Mouse (Mus musculus) embryonic facial prominence, embryonic 14.5 days (tissue): Measurements from ENCODE around the gene Lpin1. TPM values are rescaled to one million over a fixed set of nuclear protein-coding genes. Genes with fewer than 3 reads are reported as not detected.
A peak's percentile ranks its signal among the peaks of the same experiment; 100 is the strongest.

ENCODE experiments used
- ATAC-seq: fragments of 200-750 bp; cut with Nextera tagmentation; 2 replicates; pipeline ENCODE4 v1.8.0; 2017; ENCODE audit warnings: low read depth, moderate number of reproducible peaks, moderate TSS enrichment
- DNase-seq: peaks from one replicate; pipeline ENCODE4 v3.0.0-alpha.2; 2015; ENCODE audit warnings: low spot score
- H3K27ac ChIP-seq: fragments of 300-500 bp; sonication (generic); replicated peaks from 2 replicates; pipeline ENCODE4 v1.5.1; 2014; ENCODE audit warnings: low read depth, mild to moderate bottlenecking, low read length, moderate library complexity
- H3K27me3 ChIP-seq: fragments of 300-500 bp; sonication (generic); replicated peaks from 2 replicates; pipeline ENCODE4 v1.6.1; 2014; ENCODE audit warnings: low read length; ENCODE audit not compliant: control insufficient read depth, insufficient read depth
- H3K36me3 ChIP-seq: fragments of 300-500 bp; sonication (generic); 2 replicates; pipeline ENCODE4 v1.6.1; 2014; ENCODE audit warnings: low read length, mixed read lengths; ENCODE audit not compliant: control insufficient read depth, insufficient read depth
- H3K4me1 ChIP-seq: fragments of 300-500 bp; sonication (generic); 2 replicates; pipeline ENCODE4 v1.6.1; 2014; ENCODE audit warnings: antibody characterized with exemption, low read length; ENCODE audit not compliant: control insufficient read depth, insufficient read depth
- H3K4me2 ChIP-seq: fragments of 300-500 bp; sonication (generic); 2 replicates; pipeline ENCODE4 v1.6.1; 2014; ENCODE audit warnings: low read depth, mild to moderate bottlenecking, low read length, moderate library complexity, mixed read lengths
- H3K4me3 ChIP-seq: fragments of 300-500 bp; sonication (generic); 2 replicates; pipeline ENCODE4 v1.5.1; 2014; ENCODE audit warnings: low read depth, mild to moderate bottlenecking, low read length
- H3K9ac ChIP-seq: fragments of 300-500 bp; sonication (generic); 2 replicates; pipeline ENCODE4 v1.6.1; 2014; ENCODE audit warnings: low read depth, mild to moderate bottlenecking, low read length, moderate library complexity, mixed read lengths
- H3K9me3 ChIP-seq: fragments of 300-500 bp; sonication (generic); 2 replicates; pipeline ENCODE4 v1.6.1; 2016; ENCODE audit warnings: low read length; ENCODE audit not compliant: control insufficient read depth
- WGBS: fragments of 180-500 bp; shearing (Covaris S2); extraction: QIAGEN DNeasy Blood & Tissue Kit; methylation state at CpG from one replicate; pipeline ENCODE4 v1.1.7; 2014; 5-methylcytosine and 5-hydroxymethylcytosine counted together
- polyA plus RNA-seq: library from polyadenylated mRNA; unstranded; fragments of >200 nt; fragmentation: Nextera tagmentation; extraction: Ambion mirVana; gene quantifications from 2 replicates; pipeline ENCODE4 v1.2.1, GENCODE M21; 2014

Lpin1 gene
- polyA plus RNA-seq, 1 experiment from 2014 or later = 7.1 TPM

GRCm38 (mm10) chr12:16600374-16600773 is 10.4 kb downstream of the Lpin1 start:
- no peaks in the 10 kb centered on the region for H3K36me3 ChIP-seq
- no peak overlapping the region for H3K4me2 ChIP-seq
- ATAC-seq (no peak), DNase-seq (no peak)
- no peaks in the 10 kb centered on the region for H3K9me3 ChIP-seq
- no peak overlapping the region for H3K9ac ChIP-seq
- H3K4me3 ChIP-seq = no peak overlapping the region
- WGBS = 54% methylated on average over 1 of the region's 1 CpGs
- no peaks in the 10 kb centered on the region for H3K4me1 ChIP-seq
- H3K27ac ChIP-seq = no peak overlapping the region
- no peaks in the 10 kb centered on the region for H3K27me3 ChIP-seq

DNA sequence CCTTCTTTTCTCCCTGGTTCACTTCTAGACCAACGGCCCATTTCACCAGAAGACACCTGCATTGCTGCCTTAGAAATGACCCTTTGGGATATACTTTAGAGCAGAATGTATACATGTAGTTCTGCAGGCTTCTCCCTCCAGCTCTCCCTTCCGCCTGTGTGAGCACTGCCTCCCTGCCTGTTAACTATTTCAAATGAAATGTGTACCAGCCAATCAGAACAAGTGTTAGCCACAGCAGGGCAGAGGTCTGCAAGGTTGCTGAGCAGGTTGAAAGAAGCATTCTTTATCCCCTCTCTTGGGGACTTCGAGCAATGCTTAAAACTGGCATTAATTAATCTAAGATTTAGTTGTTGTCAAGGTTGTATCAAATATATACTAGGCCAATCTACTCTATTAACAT is 11.4 kb downstream of the Lpin1 start:
- Histone ChIP-seq H3K27ac (no peak overlapping the region), H3K4me1 (no peaks in the 10 kb centered on the region), H3K4me2 (no peak overlapping the region), H3K36me3 (no peaks in the 10 kb centered on the region), H3K4me3 (no peak overlapping the region), H3K9ac (no peak overlapping the region), H3K27me3 (no peaks in the 10 kb centered on the region), H3K9me3 (no peaks in the 10 kb centered on the region)
- 71% methylated on average over 3 of the region's 3 CpGs for WGBS
- DNase-seq = no peak
- no peak for ATAC-seq

GRCm38 (mm10) chr12:16593761-16594160 is 17.0 kb downstream of the Lpin1 start:
- DNase-seq (no peak), ATAC-seq (no peak)
- Histone ChIP-seq H3K36me3 (no peaks in the 10 kb centered on the region), H3K9me3 (no peaks in the 10 kb centered on the region), H3K4me1 (peaks cover 13% of the 10 kb centered on the region), H3K9ac (no peak overlapping the region), H3K27ac (no peak overlapping the region), H3K4me3 (no peak overlapping the region), H3K4me2 (no peak overlapping the region), H3K27me3 (no peaks in the 10 kb centered on the region)
- 88% methylated on average over 7 of the region's 7 CpGs for WGBS

DNA sequence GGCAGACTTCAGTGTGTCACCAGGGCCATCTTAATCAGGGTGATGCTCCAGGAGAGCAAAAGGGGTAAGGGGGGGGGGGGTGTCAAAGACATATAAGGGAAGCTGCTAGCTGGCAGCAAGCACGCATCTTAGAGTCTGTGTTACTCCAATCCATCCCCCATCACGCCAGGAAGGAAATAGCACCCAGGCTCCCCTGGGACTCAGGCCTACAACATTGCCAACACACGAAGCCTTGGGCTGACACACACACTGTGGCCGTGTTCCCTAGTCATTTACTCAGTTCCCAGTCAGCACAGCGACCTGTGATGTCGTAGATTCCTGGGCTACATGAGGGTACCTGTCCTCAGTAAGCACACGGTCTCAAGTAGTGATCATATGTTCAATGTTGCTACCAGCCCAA is 17.8 kb downstream of the Lpin1 start:
- Histone ChIP-seq H3K4me1 (peaks cover 21% of the 10 kb centered on the region), H3K36me3 (no peaks in the 10 kb centered on the region), H3K4me2 (no peak overlapping the region), H3K9me3 (no peaks in the 10 kb centered on the region), H3K9ac (no peak overlapping the region), H3K27me3 (no peaks in the 10 kb centered on the region), H3K4me3 (no peak overlapping the region), H3K27ac (no peak overlapping the region)
- WGBS = 71% methylated on average over 7 of the region's 7 CpGs
- DNase-seq (no peak), ATAC-seq (no peak)

DNA sequence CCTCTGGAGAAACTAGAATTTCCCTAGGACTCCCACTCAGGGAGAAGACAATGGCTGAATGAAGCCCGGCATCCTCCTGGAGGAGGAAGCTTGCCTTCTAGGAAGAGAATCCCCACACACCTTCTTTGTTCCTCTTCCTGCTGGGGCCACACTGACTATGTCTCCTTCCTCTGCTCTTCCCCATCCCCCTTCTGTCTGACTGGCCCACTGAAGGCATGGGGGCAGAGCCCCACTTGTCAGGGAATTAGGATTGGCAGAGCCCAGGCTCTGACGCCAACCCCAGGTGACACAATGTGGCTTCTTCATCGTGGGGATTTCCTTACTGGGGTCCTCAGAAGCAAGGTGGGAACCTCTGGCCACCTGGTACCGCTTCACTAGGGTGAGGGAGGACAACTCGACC is 18.3 kb downstream of the Lpin1 start:
- 56% methylated on average over 5 of the region's 5 CpGs for WGBS
- Histone ChIP-seq H3K27me3 (no peaks in the 10 kb centered on the region), H3K27ac (no peak overlapping the region), H3K36me3 (no peaks in the 10 kb centered on the region), H3K9me3 (no peaks in the 10 kb centered on the region), H3K4me1 (peaks cover 21% of the 10 kb centered on the region), H3K4me3 (no peak overlapping the region), H3K4me2 (no peak overlapping the region), H3K9ac (no peak overlapping the region)
- ATAC-seq (no peak), DNase-seq (no peak)

DNA sequence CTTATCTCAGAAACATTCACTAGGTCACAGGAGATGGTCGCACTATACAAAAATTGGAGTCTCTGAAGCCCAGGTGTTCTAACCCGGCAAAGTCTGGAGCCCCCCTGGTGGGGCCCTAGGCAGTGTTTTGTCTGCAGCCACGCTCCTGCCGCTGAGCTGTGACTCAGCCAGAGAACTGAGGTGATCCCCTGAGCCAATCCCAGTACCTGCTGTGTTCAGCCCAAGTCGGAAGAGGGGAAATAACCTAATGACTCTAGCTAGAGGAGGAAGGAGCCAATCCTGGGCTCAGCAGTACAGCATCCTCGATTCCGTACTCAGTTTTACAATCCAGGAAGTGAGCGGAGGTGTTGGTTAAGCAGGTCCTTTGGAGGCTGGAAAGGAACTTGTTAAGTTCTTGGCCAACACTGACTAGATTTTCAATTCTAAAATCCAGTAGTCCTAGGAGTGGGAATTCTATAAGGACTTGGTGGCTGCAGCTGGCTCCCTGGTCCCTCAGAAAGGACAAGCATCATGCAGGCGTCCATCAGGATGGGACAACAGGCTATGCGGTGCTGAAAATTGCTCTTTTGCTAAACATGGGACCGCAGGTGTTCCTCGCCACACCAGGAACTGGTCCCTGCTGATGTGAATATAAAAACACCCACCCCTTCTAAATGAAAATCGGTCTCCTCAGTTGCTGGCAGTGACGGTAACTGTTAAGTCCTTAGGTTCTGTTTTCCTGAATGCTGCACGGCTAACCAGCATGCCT is 19.1 kb downstream of the Lpin1 start:
- WGBS = 7% methylated on average over 15 of the region's 15 CpGs
- Histone ChIP-seq H3K4me1 (peaks cover 21% of the 10 kb centered on the region), H3K9ac (peak overlapping the region; percentile 46), H3K27ac (peak overlapping the region; percentile 46; the same call in 1 of the 2 replicates), H3K36me3 (no peaks in the 10 kb centered on the region), H3K9me3 (no peaks in the 10 kb centered on the region), H3K27me3 (no peaks in the 10 kb centered on the region), H3K4me3 (peak overlapping the region; percentile 41), H3K4me2 (peak overlapping the region; percentile 66)
- DNase-seq (peak; percentile 96), ATAC-seq (peak; percentile 92)

DNA sequence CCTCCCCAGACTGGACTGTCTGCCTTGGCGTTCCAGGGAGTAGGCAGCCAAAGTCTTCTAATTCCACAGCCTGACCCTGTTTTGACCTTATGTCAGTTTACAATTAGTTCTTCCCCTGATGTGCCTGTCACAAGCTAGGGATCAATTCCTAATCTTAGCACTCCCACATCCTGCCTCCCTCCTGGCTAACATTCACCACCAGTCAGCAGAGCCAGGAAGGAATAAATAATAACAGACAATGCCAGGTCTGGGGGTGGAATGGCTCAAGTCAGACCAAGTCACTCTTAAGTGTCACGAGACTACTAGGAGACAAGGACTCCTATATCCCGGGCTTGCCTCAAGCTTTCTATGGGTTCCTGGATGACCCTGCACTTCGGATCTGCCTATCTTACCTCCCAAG is 20.8 kb downstream of the Lpin1 start:
- Histone ChIP-seq H3K4me1 (peaks cover 21% of the 10 kb centered on the region), H3K9ac (no peak overlapping the region), H3K9me3 (no peaks in the 10 kb centered on the region), H3K27me3 (no peaks in the 10 kb centered on the region), H3K4me3 (peak overlapping the region; percentile 55; the same call in 1 of the 2 replicates), H3K36me3 (no peaks in the 10 kb centered on the region), H3K27ac (no peak overlapping the region), H3K4me2 (peak overlapping the region; percentile 85; the same call in 1 of the 2 replicates)
- no peak for DNase-seq
- ATAC-seq = no peak
- 21% methylated on average over 4 of the region's 4 CpGs for WGBS

GRCm38 (mm10) chr12:16589204-16589949 is 21.4 kb downstream of the Lpin1 start:
- Histone ChIP-seq H3K4me2 (peak overlapping the region; percentile 85), H3K27ac (no peak overlapping the region; the same call in 1 of the 2 replicates), H3K9me3 (no peaks in the 10 kb centered on the region), H3K4me3 (peak overlapping the region; percentile 55), H3K36me3 (no peaks in the 10 kb centered on the region), H3K27me3 (no peaks in the 10 kb centered on the region), H3K9ac (peak overlapping the region; percentile 72), H3K4me1 (peaks cover 21% of the 10 kb centered on the region)
- ATAC-seq (peak; percentile 91), DNase-seq (peak; percentile 96)
- WGBS = under 1% methylated on average over 27 of the region's 36 CpGs
